Comparison of ENCODE assay signal across 1 mouse cellular context in the genomic region with DNA sequence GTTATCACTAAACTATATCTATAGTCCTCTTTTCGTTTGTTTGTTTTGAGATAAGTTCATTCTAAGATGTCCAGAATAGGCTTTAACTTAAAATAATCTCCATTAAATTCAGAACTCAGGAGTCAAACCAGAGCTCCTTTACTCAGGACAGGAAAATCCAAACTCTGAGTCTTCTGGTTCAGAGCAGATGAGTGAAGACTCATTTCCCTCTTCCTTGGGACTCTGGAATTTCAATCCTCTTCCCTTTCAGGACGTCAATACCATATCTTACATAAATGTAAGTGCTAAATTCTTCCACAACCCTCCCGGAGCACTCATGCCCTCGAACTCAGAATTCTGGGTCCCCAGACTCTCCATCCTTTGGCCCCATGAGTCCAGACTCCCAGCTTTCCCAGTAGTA.
TF ChIP-seq lines count a peak whose summit lies in the region.

No protein-coding gene starts in this region.

TF ChIP-seq in MEL, 35 proteins besides CTCF, POLR2A, EP300 and RAD21 (continued from another document):
- TF ChIP-seq NRF1 (IDR thresholded peaks at IDR 0.05; ENCODE audit: insufficient read depth, low read depth, low read length, poor library complexity, severe bottlenecking) = no peak
- TF ChIP-seq NELFE (IDR thresholded peaks at IDR 0.05; ENCODE audit: low read depth, low read length) = no peak
